Mouse (Mus musculus) intestine, postnatal 0 days (tissue): Measurements from ENCODE around the gene Rab7. TPM values are rescaled to one million over a fixed set of nuclear protein-coding genes. Genes with fewer than 3 reads are reported as not detected.
A peak's percentile ranks its signal among the peaks of the same experiment; 100 is the strongest.

ENCODE experiments used
- ATAC-seq: fragments of 200-750 bp; cut with Nextera tagmentation; 2 replicates; pipeline ENCODE4 v1.8.0; 2017; ENCODE audit warnings: mild to moderate bottlenecking, moderate TSS enrichment, moderate library complexity
- H3K27ac ChIP-seq: fragments of 300-500 bp; sonication (generic); 2 replicates; pipeline ENCODE4 v1.5.1; 2014; ENCODE audit warnings: mild to moderate bottlenecking, low read depth, low read length, moderate library complexity
- H3K27me3 ChIP-seq: fragments of 300-500 bp; sonication (generic); replicated peaks from 2 replicates; pipeline ENCODE4 v1.6.1; 2014; ENCODE audit warnings: low read length, mixed read lengths; ENCODE audit not compliant: control insufficient read depth, insufficient read depth
- H3K36me3 ChIP-seq: fragments of 300-500 bp; sonication (generic); 2 replicates; pipeline ENCODE4 v1.6.1; 2014; ENCODE audit warnings: mild to moderate bottlenecking, moderate library complexity; ENCODE audit not compliant: control insufficient read depth, insufficient read depth
- H3K4me1 ChIP-seq: fragments of 300-500 bp; sonication (generic); replicated peaks from 2 replicates; pipeline ENCODE4 v1.6.1; 2014; ENCODE audit warnings: antibody characterized with exemption, low read length, mixed read lengths; ENCODE audit not compliant: control insufficient read depth, insufficient read depth
- H3K4me2 ChIP-seq: fragments of 300-500 bp; sonication (generic); replicated peaks from 2 replicates; pipeline ENCODE4 v1.6.1; 2014; ENCODE audit warnings: low read depth, mild to moderate bottlenecking, moderate library complexity
- H3K4me3 ChIP-seq: fragments of 300-500 bp; sonication (generic); 2 replicates; pipeline ENCODE4 v1.5.1; 2014; ENCODE audit warnings: low read depth, low read length
- H3K9ac ChIP-seq: fragments of 300-500 bp; sonication (generic); 2 replicates; pipeline ENCODE4 v1.6.1; 2014; ENCODE audit warnings: mild to moderate bottlenecking, low read depth, low read length
- H3K9me3 ChIP-seq: fragments of 300-500 bp; sonication (generic); 2 replicates; pipeline ENCODE4 v1.6.1; 2016; ENCODE audit warnings: mixed run types; ENCODE audit not compliant: control insufficient read depth
- CTCF ChIP-seq: sonication (generic); IDR thresholded peaks from 2 replicates; pipeline ENCODE4 v1.5.1; 2016; ENCODE audit warnings: low read depth, mild to moderate bottlenecking, control low read depth, antibody characterized with exemption, moderate library complexity
- WGBS: fragments of 180-500 bp; shearing (Covaris S2); extraction: QIAGEN DNeasy Blood & Tissue Kit; methylation state at CpG from one replicate; pipeline ENCODE4 v1.1.7; 2014; 5-methylcytosine and 5-hydroxymethylcytosine counted together
- polyA plus RNA-seq: library from polyadenylated mRNA; unstranded; fragments of >200 nt; fragmentation: Nextera tagmentation; extraction: Ambion mirVana; gene quantifications from 2 replicates; pipeline ENCODE4 v1.2.1, GENCODE M21; 2015

The Rab7 gene
- polyA plus RNA-seq, 1 experiment from 2014 or later = 226 TPM

DNA sequence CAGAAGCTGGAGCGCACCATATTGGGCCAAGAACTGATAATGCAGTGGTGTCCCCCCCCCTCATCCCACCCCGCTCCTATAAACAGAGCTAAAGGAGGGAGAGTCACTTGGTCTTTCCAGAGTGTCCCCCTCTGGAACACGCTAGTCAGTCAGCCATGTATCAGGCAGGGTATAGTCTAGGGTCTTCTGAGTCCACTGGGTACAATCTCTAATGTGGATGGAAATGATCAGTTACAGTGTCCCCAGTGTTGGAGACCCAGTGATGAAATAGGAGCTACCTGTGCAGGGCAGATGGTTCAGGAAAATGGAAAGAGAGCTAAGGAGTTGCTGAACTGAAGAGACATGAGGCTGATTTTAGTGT lies 316 bp upstream of the Rab7 start:
- peaks cover 10% of the 10 kb centered on the region; the same call in 1 of the 2 replicates for H3K4me1 ChIP-seq
- H3K27ac ChIP-seq = no peak overlapping the region; the same call in 1 of the 2 replicates
- no peak overlapping the region for H3K9ac ChIP-seq
- TF ChIP-seq CTCF = no peak
- no peaks in the 10 kb centered on the region for H3K36me3 ChIP-seq
- no peak for ATAC-seq
- 30% methylated on average over 3 of the region's 3 CpGs for WGBS
- H3K9me3 ChIP-seq = no peaks in the 10 kb centered on the region
- H3K4me3 ChIP-seq = no peak overlapping the region; the same call in 1 of the 2 replicates
- H3K27me3 ChIP-seq = no peaks in the 10 kb centered on the region
- peak overlapping the region; percentile 69; the same call in 1 of the 2 replicates for H3K4me2 ChIP-seq

DNA sequence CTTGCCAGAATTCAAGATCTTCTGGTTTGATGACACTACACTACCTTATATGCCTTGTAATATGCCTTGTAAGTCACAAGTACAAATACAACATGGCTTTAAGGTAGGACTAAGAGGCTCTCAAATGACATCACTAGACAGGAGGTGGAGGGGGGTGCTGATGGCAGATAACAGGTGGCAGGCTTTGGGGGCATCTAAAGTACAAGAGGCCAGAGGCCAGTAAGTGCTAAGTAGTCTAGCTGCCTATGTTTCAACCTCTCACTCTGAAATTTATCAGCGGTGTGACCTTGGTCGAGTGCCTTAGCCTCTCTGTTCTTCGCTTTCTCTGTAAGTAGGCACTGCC lies 865 bp downstream of the Rab7 start:
- no peaks in the 10 kb centered on the region for H3K27me3 ChIP-seq
- H3K9ac ChIP-seq = peak overlapping the region; percentile 100
- no peak for ATAC-seq
- TF ChIP-seq CTCF = no peak
- WGBS = 1% methylated on average over 3 of the region's 3 CpGs
- H3K9me3 ChIP-seq = no peaks in the 10 kb centered on the region
- H3K4me2 ChIP-seq = peak overlapping the region; percentile 69
- peak overlapping the region; percentile 91 for H3K4me3 ChIP-seq
- H3K36me3 ChIP-seq = no peaks in the 10 kb centered on the region
- H3K4me1 ChIP-seq = peaks cover 10% of the 10 kb centered on the region; the same call in 1 of the 2 replicates
- H3K27ac ChIP-seq = peak overlapping the region; percentile 96

DNA sequence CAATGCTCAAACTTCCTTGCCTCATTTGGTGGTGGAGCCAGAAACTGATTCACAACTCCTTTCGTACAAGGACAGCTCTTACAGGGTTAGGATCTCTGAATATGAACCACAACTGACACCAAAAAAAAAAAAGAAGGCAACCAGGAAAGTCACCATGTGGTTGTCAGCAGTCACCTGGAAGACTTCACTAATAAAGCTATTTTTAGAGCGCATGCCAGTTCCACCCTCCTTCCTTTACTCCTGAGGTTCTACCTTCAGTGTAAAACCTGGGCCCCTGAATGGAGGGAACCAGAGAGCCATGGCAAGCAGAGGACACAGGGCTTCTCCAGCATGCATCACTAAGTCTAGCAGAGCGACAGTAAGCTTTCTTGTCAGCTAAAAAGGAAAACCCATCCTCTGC lies 2.7 kb downstream of the Rab7 start:
- H3K27me3 ChIP-seq = no peaks in the 10 kb centered on the region
- WGBS = 69% methylated on average over 3 of the region's 3 CpGs
- H3K4me3 ChIP-seq = no peak overlapping the region
- no peak overlapping the region for H3K27ac ChIP-seq
- no peaks in the 10 kb centered on the region for H3K9me3 ChIP-seq
- no peak for TF ChIP-seq CTCF
- H3K36me3 ChIP-seq = no peaks in the 10 kb centered on the region
- peak overlapping the region; percentile 69; the same call in 1 of the 2 replicates for H3K4me2 ChIP-seq
- H3K9ac ChIP-seq = peak overlapping the region; percentile 7; the same call in 1 of the 2 replicates
- ATAC-seq = no peak
- peaks cover 7% of the 10 kb centered on the region; the same call in 1 of the 2 replicates for H3K4me1 ChIP-seq

DNA sequence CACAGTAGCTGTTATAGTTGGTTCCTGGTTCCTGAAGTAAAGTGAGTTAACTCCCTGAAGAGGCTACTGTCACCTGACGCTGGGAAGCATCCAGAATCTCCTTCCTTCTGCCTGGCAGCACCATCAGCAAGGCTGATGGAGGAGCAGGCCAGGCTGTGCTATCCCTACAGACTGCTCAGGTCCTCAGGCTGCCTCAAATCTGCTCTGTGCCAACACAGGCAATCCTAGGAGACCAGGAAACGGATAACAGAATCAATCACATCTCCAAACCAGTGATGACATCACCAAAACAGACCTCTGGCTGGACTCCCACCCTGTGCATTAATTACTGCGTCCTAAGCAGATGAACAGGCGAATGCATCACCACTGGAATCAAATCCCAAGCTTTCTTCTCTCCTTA lies 3.8 kb downstream of the Rab7 start:
- Histone ChIP-seq H3K4me2 (no peak overlapping the region), H3K4me3 (no peak overlapping the region), H3K36me3 (no peaks in the 10 kb centered on the region), H3K27ac (no peak overlapping the region), H3K9me3 (no peaks in the 10 kb centered on the region), H3K4me1 (peaks cover 5% of the 10 kb centered on the region; the same call in 1 of the 2 replicates), H3K9ac (no peak overlapping the region), H3K27me3 (no peaks in the 10 kb centered on the region)
- ATAC-seq = no peak
- 45% methylated on average over 4 of the region's 4 CpGs for WGBS
- TF ChIP-seq CTCF = no peak

DNA sequence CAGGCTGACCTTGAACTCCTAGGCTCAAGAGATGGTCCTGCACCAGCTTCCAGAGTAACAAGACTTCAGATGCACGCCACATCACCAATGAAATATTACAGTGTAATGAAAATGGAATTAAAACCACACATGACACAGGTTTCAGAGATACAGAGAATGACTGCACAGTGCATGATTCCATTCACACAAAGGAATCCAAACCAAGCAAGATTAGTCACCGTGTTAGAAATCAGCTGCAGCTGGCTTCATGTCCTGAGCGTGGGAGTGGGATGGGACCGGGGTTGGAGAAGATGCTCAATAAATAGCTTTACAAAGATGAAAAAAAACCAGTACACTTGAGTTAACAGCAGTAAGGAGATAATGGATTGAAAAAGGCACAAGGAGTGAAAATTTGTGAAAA lies 5.6 kb downstream of the Rab7 start:
- no peak for ATAC-seq
- peaks cover 5% of the 10 kb centered on the region; the same call in 1 of the 2 replicates for H3K4me1 ChIP-seq
- no peak for TF ChIP-seq CTCF
- no peaks in the 10 kb centered on the region for H3K27me3 ChIP-seq
- no peak overlapping the region for H3K4me3 ChIP-seq
- no peak overlapping the region for H3K27ac ChIP-seq
- H3K9ac ChIP-seq = no peak overlapping the region
- WGBS = 91% methylated on average over 4 of the region's 4 CpGs
- H3K9me3 ChIP-seq = no peaks in the 10 kb centered on the region
- 0 out of 2 replicates have a peak, but pooled peaks cover 4% of the 10 kb centered on the region for H3K36me3 ChIP-seq
- no peak overlapping the region for H3K4me2 ChIP-seq

DNA sequence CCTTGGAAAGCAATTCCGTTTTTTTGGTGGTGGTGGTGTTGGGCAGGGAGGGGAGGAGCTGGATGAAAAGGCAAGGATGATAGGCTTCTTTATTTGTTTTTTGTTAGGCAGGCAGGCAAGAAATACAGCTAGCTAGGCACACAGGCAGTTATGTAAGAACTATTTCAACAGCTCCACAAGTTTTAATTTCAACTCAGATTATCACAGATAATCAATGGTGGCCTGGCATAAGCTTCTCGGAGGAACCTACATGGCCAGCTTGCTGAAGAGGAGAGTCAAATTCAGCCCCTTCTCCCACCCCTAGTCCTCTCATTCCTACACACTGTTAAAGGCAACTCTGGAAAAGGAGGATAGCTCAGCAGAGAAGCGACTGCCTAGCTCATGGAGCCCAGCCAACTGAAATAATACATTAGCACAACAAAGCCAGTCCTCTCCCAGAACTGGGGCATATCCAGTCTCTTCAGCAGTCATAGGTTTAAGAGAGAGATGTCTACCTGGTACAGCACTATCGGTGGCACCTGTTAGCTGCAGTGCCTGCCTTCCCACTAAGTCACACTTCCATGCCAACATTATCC lies 7.5 kb downstream of the Rab7 start:
- H3K27me3 ChIP-seq = no peaks in the 10 kb centered on the region
- H3K9me3 ChIP-seq = no peaks in the 10 kb centered on the region
- H3K9ac ChIP-seq = no peak overlapping the region
- peaks cover 4% of the 10 kb centered on the region; the same call in 1 of the 2 replicates for H3K36me3 ChIP-seq
- no peak for TF ChIP-seq CTCF
- no peak overlapping the region for H3K4me2 ChIP-seq
- H3K4me1 ChIP-seq = no peaks in the 10 kb centered on the region
- no peak overlapping the region for H3K27ac ChIP-seq
- WGBS = 74% methylated on average over 4 of the region's 4 CpGs
- no peak overlapping the region for H3K4me3 ChIP-seq
- no peak for ATAC-seq

DNA sequence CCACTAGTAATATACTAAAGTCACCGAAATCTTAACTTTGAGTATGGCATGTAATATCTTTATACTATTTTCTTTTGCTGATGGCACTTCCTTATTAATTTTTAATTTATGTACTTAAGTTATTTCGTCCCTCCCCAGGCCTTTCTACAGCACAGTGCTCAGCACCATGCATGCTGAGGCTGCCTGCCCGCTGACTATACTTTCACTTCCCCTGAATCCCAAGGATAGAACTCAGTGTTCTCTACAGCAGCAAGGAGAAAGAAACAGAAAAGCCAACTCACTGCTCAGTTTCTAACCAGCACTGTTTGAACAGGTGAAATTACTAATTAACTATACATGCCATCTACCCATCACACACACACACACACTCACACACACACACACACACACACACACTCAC lies 11.6 kb downstream of the Rab7 start:
- Histone ChIP-seq H3K4me2 (no peak overlapping the region), H3K27me3 (no peaks in the 10 kb centered on the region), H3K9ac (no peak overlapping the region), H3K9me3 (no peaks in the 10 kb centered on the region), H3K27ac (no peak overlapping the region), H3K4me1 (no peaks in the 10 kb centered on the region), H3K36me3 (peaks cover 9% of the 10 kb centered on the region; the same call in 1 of the 2 replicates), H3K4me3 (no peak overlapping the region)
- ATAC-seq = no peak
- WGBS = 75% methylated on average over 3 of the region's 3 CpGs
- TF ChIP-seq CTCF = no peak
